ENCODE assay signal across 19 mouse cellular contexts in the genomic region with DNA sequence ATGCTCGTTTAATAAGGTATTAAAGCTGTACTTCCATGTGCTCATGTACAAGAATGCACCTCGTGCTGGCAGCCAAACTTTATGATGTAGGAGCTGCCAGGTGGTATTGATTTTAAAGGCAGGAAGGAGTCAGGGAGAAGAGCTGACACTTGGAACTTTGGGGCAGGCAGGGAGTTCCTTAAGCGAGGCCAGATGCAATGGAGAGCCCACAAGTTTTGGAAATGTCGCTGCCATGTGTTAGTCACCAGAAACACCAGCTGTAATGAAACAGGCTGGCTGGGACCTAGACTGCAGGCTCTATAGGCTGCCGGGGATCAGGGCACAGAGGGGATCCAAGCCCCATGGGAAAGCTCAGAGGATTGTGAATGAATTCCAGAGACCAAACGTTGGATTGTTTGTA.
DNase-seq lines count a peak whose midpoint lies in the region; ATAC-seq and TF ChIP-seq lines count a peak whose summit lies in the region.
"Had no signal": no experiment of that assay in that cellular context is flagged by ENCODE, and none has a peak within 500 bp of the region (broad histone marks: within the 10 kb centered on the region; RNA-seq: fewer than 3 reads in every experiment).

No protein-coding gene starts in this region.

- DNase-seq in lung, embryonic 14.5 days, result peak; percentile 10
- DNase-seq in lung, postnatal 0 days (ENCODE audit: low spot score), result no peak
- peak; percentile 79 for DNase-seq in limb, embryonic 11.5 days (ENCODE audit: low spot score)
- DNase-seq in urinary bladder, adult 18-20 months (ENCODE audit: low spot score in 2 of 2), result no peak
- no peak for DNase-seq in kidney, postnatal 10 days
- DNase-seq: adrenal gland, adult 2 months; cerebellum, adult 2 months; forebrain, postnatal 0 days; liver, embryonic 13.5 days; thymus, postnatal 36 days had no signal

- no peak for TF ChIP-seq EP300 in lung, postnatal 0 days (IDR thresholded peaks at IDR 0.05)

- ATAC-seq in lung, embryonic 14.5 days (ENCODE audit: insufficient read depth), result no peak
- no peak for ATAC-seq in lung, postnatal 0 days
- no peak for ATAC-seq in embryonic facial prominence, embryonic 12.5 days (ENCODE audit: insufficient number of reproducible peaks, insufficient read depth, low FRiP score, low TSS enrichment)
- ATAC-seq in limb, embryonic 11.5 days (ENCODE audit: insufficient number of reproducible peaks, low FRiP score, low TSS enrichment, low read depth), result peak; percentile 57; the same call in 1 of the 2 replicates
- no peak for ATAC-seq in intestine, postnatal 0 days
- ATAC-seq: forebrain, postnatal 0 days; intestine, embryonic 16.5 days had no signal

- no peaks in the 10 kb centered on the region for H3K36me3 ChIP-seq in lung, embryonic 14.5 days (ENCODE audit: insufficient read depth)
- H3K36me3 ChIP-seq in lung, postnatal 0 days (ENCODE audit: insufficient read depth, low read length), result no peaks in the 10 kb centered on the region
- no peaks in the 10 kb centered on the region for H3K36me3 ChIP-seq in embryonic facial prominence, embryonic 12.5 days
- no peaks in the 10 kb centered on the region for H3K36me3 ChIP-seq in limb, embryonic 11.5 days (ENCODE audit: control insufficient read depth, insufficient read depth, low read length)
- no peaks in the 10 kb centered on the region for H3K36me3 ChIP-seq in intestine, postnatal 0 days (ENCODE audit: control insufficient read depth, insufficient read depth)
- H3K36me3 ChIP-seq: heart, embryonic 13.5 days; liver, embryonic 13.5 days; lung, embryonic 15.5 days; midbrain, embryonic 12.5 days had no signal

- no peak overlapping the region for H3K9ac ChIP-seq in lung, embryonic 14.5 days
- no peak overlapping the region for H3K9ac ChIP-seq in lung, postnatal 0 days (replicated peaks; ENCODE audit: low read depth)
- H3K9ac ChIP-seq in embryonic facial prominence, embryonic 12.5 days, result no peak overlapping the region
- H3K9ac ChIP-seq in limb, embryonic 11.5 days (ENCODE audit: low read length), result no peak overlapping the region
- no peak overlapping the region for H3K9ac ChIP-seq in intestine, postnatal 0 days (ENCODE audit: low read depth, low read length)
- H3K9ac ChIP-seq: forebrain, postnatal 0 days; heart, embryonic 13.5 days; hindbrain, embryonic 14.5 days; liver, embryonic 13.5 days; lung, embryonic 15.5 days; midbrain, embryonic 12.5 days had no signal

- H3K4me3 ChIP-seq in lung, embryonic 14.5 days (ENCODE audit: low read depth, low read length), result no peak overlapping the region
- H3K4me3 ChIP-seq in lung, postnatal 0 days (ENCODE audit: low read depth, low read length), result no peak overlapping the region
- no peak overlapping the region for H3K4me3 ChIP-seq in embryonic facial prominence, embryonic 12.5 days
- no peak overlapping the region for H3K4me3 ChIP-seq in limb, embryonic 11.5 days (ENCODE audit: low read depth, low read length)
- H3K4me3 ChIP-seq in intestine, postnatal 0 days (ENCODE audit: low read depth, low read length), result no peak overlapping the region
- H3K4me3 ChIP-seq: erythroblast, embryonic 14.5 days; heart, embryonic 13.5 days; liver, embryonic 13.5 days; lung, embryonic 15.5 days; midbrain, embryonic 12.5 days had no signal

- TF ChIP-seq CTCF in lung, embryonic 14.5 days (IDR thresholded peaks at IDR 0.05; ENCODE audit: low read depth), result no peak
- TF ChIP-seq CTCF in lung, postnatal 0 days (IDR thresholded peaks at IDR 0.05), result no peak
- TF ChIP-seq CTCF in intestine, postnatal 0 days (IDR thresholded peaks at IDR 0.05; ENCODE audit: low read depth), result no peak

- WGBS in lung, embryonic 14.5 days, result 38% methylated on average over 6 of the region's 6 CpGs
- 43% methylated on average over 6 of the region's 6 CpGs for WGBS in lung, postnatal 0 days
- 14% methylated on average over 6 of the region's 6 CpGs for WGBS in embryonic facial prominence, embryonic 12.5 days
- 8% methylated on average over 6 of the region's 6 CpGs for WGBS in limb, embryonic 11.5 days
- WGBS in intestine, postnatal 0 days, result 47% methylated on average over 6 of the region's 6 CpGs

- no peaks in the 10 kb centered on the region for H3K4me1 ChIP-seq in lung, embryonic 14.5 days (ENCODE audit: insufficient read depth)
- H3K4me1 ChIP-seq in lung, postnatal 0 days (ENCODE audit: insufficient read depth, low read depth, low read length), result no peaks in the 10 kb centered on the region
- H3K4me1 ChIP-seq in embryonic facial prominence, embryonic 12.5 days, result peaks cover 18% of the 10 kb centered on the region
- H3K4me1 ChIP-seq in limb, embryonic 11.5 days (ENCODE audit: control insufficient read depth, insufficient read depth, low read length), result peaks cover 26% of the 10 kb centered on the region
- no peaks in the 10 kb centered on the region for H3K4me1 ChIP-seq in intestine, postnatal 0 days (replicated peaks; ENCODE audit: control insufficient read depth, insufficient read depth, low read length)
- H3K4me1 ChIP-seq: heart, embryonic 13.5 days; liver, embryonic 13.5 days; lung, embryonic 15.5 days had no signal

- no peak overlapping the region for H3K27ac ChIP-seq in lung, embryonic 14.5 days (ENCODE audit: low read depth)
- no peak overlapping the region for H3K27ac ChIP-seq in lung, postnatal 0 days (ENCODE audit: low read length)
- 0 out of 2 replicates have a peak overlapping the region, but pooled peaks have one; percentile 20 for H3K27ac ChIP-seq in embryonic facial prominence, embryonic 12.5 days
- H3K27ac ChIP-seq in limb, embryonic 11.5 days (replicated peaks; ENCODE audit: low read depth, low read length), result peak overlapping the region; percentile 69; the same call in 1 of the 2 replicates
- no peak overlapping the region for H3K27ac ChIP-seq in intestine, postnatal 0 days (ENCODE audit: low read depth, low read length)
- H3K27ac ChIP-seq: heart, embryonic 13.5 days; hindbrain, embryonic 14.5 days; liver, embryonic 13.5 days; lung, embryonic 15.5 days; macrophage; midbrain, embryonic 12.5 days had no signal

- no peak overlapping the region for H3K4me2 ChIP-seq in lung, embryonic 14.5 days
- no peak overlapping the region for H3K4me2 ChIP-seq in lung, postnatal 0 days (replicated peaks; ENCODE audit: low read depth, low read length)
- no peak overlapping the region for H3K4me2 ChIP-seq in embryonic facial prominence, embryonic 12.5 days (replicated peaks)
- no peak overlapping the region for H3K4me2 ChIP-seq in limb, embryonic 11.5 days (ENCODE audit: low read depth, severe bottlenecking)
- H3K4me2 ChIP-seq in intestine, postnatal 0 days (replicated peaks; ENCODE audit: low read depth), result no peak overlapping the region
- H3K4me2 ChIP-seq: heart, embryonic 13.5 days; hindbrain, embryonic 14.5 days; liver, embryonic 13.5 days; lung, embryonic 15.5 days; midbrain, embryonic 12.5 days had no signal

- H3K9me3 ChIP-seq in lung, embryonic 14.5 days (ENCODE audit: low read depth, low read length), result no peaks in the 10 kb centered on the region
- H3K9me3 ChIP-seq in lung, postnatal 0 days (ENCODE audit: low read length), result no peaks in the 10 kb centered on the region
- no peaks in the 10 kb centered on the region for H3K9me3 ChIP-seq in embryonic facial prominence, embryonic 12.5 days
- H3K9me3 ChIP-seq in limb, embryonic 11.5 days (ENCODE audit: control insufficient read depth, low read length), result no peaks in the 10 kb centered on the region
- no peaks in the 10 kb centered on the region for H3K9me3 ChIP-seq in intestine, postnatal 0 days (ENCODE audit: control insufficient read depth)
- H3K9me3 ChIP-seq: lung, embryonic 15.5 days; midbrain, embryonic 12.5 days had no signal

- H3K27me3 ChIP-seq in lung, embryonic 14.5 days (ENCODE audit: insufficient read depth, low read length), result no peaks in the 10 kb centered on the region
- no peaks in the 10 kb centered on the region for H3K27me3 ChIP-seq in lung, postnatal 0 days (replicated peaks; ENCODE audit: insufficient read depth, low read length)
- no peaks in the 10 kb centered on the region for H3K27me3 ChIP-seq in embryonic facial prominence, embryonic 12.5 days
- H3K27me3 ChIP-seq in limb, embryonic 11.5 days (ENCODE audit: control insufficient read depth, insufficient read depth, low read length), result no peaks in the 10 kb centered on the region
- no peaks in the 10 kb centered on the region for H3K27me3 ChIP-seq in intestine, postnatal 0 days (replicated peaks; ENCODE audit: control insufficient read depth, insufficient read depth, low read length)
- H3K27me3 ChIP-seq: liver, embryonic 13.5 days; midbrain, embryonic 12.5 days had no signal

Comparison
In these comparisons a context has a peak if more than half of its experiments do, and no peak if none do; other contexts are left out.
1. DNase-seq: peak in lung, embryonic 14.5 days (single experiment) and limb, embryonic 11.5 days (single experiment); none in lung, postnatal 0 days (single experiment), urinary bladder, adult 18-20 months (0 of 2) and kidney, postnatal 10 days (single experiment).
2. H3K27ac ChIP-seq: peak in embryonic facial prominence, embryonic 12.5 days (single experiment) and limb, embryonic 11.5 days (single experiment); none in lung, embryonic 14.5 days (single experiment), lung, postnatal 0 days (single experiment) and intestine, postnatal 0 days (single experiment).